Mouse (Mus musculus) liver, postnatal 0 days (tissue): ENCODE results near the gene Mta3.

Source experiments
- CTCF ChIP-seq: sonication (generic); IDR thresholded peaks from 2 replicates; pipeline ENCODE4 v1.5.1; 2016; ENCODE audit warnings: antibody characterized with exemption, low read depth
- EP300 ChIP-seq: IDR thresholded peaks from 2 replicates; pipeline ENCODE4 v1.6.1; 2016; ENCODE audit warnings: antibody characterized with exemption, low read depth, mild to moderate bottlenecking

- TF ChIP-seq CTCF (no peak), EP300 (no peak)
Measured at GRCm38 (mm10) chr17:83691379-83691778, 14.6 kb upstream of the Mta3 start.
